Mouse (Mus musculus): Measurements from ENCODE around the gene Pax7.

Gene Pax7

GRCm38 (mm10) chr4:139830581-139831387 is 2.5 kb downstream of the Pax7 start:
- no peak for DNase-seq (ENCODE audit: low spot score)

DNA sequence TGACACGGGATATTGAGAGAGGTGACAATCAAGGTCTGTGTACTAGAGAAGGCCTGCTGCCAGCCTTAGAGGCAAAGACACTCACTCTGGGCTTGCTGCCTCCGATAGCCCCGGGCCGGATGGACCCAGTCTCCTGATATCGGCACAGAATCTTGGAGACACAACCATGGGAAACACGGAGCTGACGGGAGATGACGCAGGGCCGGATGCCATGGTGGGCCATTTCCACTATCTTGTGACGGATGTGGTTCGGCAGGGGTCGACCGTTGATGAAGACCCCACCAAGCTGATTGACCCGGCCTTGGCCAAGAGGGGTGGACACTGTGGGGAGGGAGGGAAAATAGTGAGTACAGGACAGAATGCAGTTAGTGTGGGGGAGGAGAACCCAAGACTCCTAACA is 3.3 kb downstream of the Pax7 start:
- no peak for DNase-seq (ENCODE audit: low spot score)

DNA sequence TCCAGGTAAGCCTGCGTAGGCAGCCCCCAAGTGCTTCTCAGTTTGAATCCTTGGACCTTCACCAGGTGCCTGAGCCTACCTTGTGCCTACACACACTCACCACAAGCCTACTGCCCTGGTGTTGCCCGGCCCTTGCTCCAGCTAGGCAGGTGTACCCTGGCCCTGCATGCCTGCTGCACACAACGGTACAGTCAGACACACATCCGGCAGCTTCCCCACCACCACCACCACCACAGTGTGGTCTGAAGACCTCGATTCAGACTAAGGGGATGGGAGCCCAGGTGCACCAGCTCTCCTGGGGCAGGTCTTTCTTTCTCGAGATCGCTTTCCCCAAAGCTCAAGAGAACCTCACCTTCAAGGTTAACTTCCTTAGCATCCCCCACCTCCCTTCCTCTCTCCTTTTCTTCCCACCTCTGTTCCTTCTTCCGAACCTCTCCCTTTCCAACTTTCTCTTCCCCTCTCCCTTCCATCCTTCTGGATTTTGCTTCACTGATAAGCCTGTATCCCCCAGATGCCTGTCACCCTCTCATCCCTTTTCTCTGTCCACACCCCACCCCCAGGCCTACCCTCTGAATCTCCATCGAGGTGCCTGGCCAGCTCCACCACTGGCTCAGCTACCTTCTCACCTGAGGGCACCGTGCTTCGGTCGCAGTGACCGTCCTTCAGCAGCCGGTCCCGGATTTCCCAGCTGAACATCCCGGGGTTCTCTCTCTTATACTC is 4.3 kb downstream of the Pax7 start:
- DNase-seq (ENCODE audit: low spot score) = no peak

- DNase-seq (ENCODE audit: low spot score) = no peak
Measured at GRCm38 (mm10) chr4:139828283-139828678, 5.0 kb downstream of the Pax7 start.

DNA sequence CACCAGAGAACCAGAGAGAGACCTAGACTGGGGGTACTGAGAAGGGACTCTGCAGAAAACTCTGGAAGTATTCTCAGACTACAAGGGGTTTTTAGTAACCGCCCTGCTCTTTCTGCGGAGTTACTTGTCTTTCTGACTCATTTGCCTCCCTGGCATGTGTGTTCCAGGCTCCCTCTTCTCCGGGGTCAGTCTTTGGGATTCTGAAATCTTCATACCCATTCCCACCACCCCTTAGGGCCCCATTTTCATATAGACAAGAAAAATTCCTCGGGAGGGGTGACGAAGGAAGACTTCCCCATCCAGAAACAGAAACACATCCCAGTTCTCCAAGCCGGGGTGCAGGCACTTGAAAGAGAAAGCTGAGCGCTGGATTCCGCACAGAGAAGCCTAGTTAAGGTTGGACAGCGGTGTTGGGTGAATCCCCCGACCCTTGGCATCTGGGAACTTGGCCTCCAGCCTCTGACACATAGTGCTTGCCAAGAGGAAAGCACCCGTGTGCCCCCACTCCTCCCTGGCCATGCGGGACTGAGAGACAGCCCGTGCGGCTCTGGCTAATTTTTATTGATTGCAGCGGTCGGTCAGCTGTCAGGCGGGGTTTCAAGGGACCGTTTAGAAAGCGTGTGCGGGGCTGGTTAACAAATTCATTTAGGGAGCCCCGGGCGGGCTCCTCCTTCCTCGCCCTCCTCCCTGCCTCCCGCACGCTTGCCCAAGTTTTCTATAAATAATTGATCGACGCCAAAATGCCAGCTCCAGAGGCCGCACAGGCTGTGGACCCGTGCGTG is 5.6 kb downstream of the Pax7 start:
- DNase-seq (ENCODE audit: low spot score) = no peak

DNA sequence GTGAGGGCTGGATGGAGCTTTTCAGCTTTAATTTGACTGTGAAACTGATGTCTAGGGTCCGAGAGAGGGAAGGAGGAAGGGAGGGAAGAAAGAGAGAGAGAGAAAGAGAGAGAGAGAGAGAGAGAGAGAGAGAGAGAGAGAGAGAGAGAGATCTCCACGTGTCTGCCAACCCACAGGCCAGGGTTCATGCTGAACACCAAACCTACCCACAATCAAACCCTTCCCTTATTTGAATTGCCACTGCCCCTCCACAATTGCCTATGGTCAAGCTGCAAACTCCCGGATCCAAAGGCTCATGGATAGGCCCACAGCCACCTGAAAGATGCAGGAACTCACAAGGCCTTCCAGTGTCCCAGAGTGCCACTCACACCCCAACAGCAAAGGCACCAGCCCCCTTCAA is 7.1 kb downstream of the Pax7 start:
- no peak for DNase-seq (ENCODE audit: low spot score)

DNA sequence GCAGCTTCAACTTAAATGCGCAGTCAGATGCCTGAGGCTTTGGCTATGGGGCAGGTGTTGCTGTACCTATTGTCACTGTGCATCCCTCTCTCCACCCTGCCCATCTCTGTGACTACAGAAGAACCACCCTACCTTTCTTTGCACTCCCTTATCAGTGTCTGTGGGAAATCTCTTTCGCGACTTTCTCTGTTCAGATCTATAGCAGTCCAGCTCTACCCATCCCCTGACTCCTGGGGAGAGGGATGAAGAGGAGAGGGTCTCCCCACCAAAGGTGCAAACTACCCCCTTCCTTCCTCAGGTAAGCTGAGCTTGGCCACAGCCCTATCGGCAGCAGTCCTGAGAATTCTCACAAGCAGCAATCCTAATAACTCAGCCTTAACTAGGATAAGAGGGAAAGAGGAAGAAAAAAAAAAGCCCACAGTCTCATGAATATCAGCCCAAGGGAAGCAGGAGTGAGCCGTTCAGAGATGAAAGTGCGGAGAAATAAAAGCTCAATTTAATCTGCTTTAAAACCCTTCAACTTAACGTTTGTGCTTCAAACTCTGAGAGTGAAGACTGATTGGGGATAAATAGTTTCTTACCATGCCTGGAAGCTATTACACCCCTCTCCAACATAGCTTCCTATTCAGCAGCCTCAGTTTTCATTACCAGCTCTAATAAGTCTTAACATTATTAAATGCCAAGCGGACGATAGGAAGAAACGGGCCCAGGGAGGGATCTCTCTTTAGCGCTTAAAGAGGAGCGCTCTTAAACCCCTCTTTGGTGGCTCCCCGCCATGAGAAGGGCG is 7.8 kb downstream of the Pax7 start:
- DNase-seq (ENCODE audit: low spot score) = no peak

GRCm38 (mm10) chr4:139824572-139825325 is 8.6 kb downstream of the Pax7 start:
- no peak for DNase-seq (ENCODE audit: low spot score)

DNA sequence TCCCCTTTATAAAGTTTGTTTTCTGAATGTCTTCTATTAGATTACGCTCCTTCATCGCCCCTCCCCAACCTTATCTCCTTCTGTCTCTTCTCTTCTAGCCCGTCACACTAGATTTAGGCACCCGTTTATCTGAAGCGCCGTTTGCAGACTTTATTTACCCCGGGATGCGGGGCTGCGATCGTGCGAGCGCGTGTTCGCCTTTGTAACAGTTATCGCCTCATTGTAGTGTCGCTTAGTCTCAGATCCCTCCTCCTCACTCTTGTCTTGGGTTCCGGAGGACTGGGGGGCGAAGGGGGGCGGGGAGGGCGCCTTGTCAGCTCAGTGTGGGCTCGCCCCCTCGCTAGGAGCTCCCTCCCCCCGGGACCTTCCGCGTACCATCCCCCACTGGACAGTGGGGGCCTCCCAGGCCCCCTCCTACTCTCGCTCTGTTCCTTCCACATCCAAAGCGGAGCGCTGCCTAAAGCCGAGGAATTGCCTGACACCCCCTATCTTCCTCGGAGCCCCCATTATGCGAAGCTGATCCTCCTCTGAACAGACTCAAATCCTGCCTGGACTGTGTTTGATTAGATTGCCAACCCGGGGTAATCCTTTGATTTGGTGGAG is 9.4 kb downstream of the Pax7 start:
- DNase-seq (ENCODE audit: low spot score) = no peak

DNA sequence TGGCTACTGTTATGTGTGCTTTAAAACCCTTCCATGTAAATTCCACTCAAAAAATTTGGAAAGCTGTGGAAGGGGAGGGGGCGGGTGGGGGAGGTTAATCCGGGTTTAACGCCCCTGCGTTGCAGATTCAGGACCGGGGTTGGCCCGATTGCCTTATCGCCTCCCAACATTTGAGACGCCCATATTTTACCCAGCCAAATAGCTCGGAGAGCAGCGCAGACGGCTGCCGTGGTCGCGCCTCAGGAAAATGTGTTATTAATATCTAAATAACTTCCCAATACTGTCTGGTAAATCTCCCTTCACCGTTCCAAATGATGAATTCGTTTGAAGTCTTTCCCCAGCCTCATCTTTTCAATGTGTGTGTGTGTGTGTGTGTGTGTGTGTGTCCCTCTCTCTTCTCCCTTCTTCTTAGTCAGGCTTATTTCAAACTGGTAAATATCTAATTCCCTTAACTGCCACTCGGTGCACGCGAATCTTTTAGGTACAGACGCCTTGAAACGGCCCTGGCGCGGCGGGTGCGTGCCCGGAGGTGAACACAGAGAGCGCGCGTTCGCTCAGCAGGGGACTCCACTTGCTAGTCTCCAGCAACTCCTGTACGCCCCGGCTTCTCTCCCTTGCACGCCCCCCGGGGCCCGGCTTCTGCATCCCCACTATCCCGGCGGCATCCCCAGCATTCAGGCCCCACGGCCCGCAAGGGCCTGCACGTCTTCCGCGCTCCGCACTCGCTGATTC is 10.0 kb downstream of the Pax7 start:
- no peak for DNase-seq (ENCODE audit: low spot score)

DNA sequence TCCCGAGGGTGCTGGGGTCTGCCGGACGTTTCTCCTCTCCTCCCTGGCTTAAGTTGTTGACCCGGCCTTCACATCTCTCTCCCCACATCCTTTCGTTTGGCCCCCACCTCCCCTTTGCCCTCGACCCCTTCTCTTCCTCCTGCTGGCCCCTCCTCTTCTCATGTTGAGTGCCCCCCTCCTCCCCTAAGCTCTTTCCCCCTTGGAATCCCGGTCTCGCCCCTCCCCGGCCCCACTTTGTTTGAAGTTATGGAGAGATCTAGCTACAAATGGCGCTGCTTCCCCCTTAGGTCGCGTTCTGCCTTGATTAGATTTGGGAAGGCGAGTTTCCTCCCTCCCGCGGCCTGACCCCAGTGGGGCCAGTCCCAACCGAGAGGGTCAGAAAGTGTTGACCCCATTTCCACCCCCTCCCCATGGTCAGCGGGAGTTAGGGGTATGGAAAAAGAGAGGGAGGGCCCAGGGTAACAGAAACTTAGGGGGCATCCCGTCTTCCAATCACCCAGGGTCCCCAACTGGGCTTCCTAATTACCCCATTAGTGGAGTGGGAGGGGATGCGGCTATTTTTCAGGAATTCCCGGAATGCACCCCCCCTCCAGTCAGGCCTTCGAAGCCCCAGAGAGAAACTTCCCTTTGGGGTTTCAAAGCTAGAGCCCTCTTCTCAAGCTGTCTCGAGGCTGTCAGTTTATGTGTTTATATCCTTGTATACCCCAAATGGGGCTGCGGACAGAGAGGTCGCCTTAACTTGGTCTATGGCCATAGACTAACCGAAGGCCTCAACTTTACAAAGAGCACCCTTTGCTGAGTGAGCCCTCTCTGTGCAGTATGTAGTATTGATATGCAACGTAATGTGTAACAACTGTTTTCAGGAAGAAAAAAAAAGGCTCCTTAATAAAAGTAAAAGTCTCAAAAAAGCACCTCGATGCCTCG is 10.9 kb downstream of the Pax7 start:
- DNase-seq (ENCODE audit: low spot score) = no peak

DNA sequence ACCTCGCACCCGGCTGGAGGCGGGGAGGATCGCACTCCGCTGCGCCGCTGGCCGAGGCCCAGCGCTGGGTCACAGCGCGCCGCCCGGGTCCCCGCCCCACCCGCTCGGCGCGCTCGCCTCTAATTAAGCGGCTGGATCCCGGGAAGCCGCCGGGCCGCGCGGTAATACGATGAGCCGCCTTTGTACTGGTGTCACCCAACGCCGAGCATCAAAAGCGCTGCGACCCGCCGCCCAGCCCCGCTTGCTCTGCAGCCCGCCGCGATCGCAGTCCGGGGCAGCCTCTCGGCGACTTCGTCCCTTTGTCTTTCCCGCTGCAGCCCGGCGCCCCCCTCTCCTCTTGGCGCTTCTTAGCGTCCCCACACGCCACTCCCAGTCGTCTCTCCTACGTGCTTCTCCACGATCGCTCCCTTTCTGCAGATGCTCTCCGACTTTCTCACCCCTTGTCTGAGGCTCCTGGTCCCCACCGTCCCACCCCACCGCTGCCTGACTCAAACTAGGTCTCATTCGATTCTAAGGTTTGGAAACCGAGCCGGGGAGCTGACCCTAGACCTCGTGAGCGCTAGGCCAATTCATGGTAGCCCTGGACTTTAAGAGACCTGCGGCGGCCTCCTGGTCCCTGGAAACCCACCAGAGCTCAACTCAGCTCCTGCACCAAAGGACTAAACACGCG is 11.7 kb downstream of the Pax7 start:
- no peak for DNase-seq (ENCODE audit: low spot score)

- no peak for DNase-seq (ENCODE audit: low spot score)
Measured at GRCm38 (mm10) chr4:139821071-139821470, 12.3 kb downstream of the Pax7 start.

- no peak for DNase-seq (ENCODE audit: low spot score)
Measured at GRCm38 (mm10) chr4:139819411-139820030, 13.8 kb downstream of the Pax7 start.

DNA sequence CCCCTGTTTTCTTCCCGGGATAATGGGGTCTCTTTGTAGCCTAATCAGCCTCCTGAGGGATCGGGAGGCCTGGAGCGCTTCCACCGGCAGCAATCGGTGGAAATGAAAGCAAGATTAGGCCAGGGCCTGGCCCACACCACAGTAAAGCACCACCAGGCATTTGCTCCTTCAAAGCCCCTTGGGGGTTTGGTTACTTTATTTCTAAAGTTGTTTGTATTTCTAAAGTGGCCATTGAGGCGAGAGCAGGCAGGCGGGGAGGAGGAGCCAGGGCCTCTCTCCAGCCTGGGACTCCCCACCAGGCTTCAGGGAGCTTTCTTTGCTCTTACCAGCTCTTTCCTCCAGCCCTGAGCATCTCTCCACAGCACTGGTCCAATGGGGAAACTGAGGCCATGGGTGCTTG is 15.2 kb downstream of the Pax7 start:
- no peak for DNase-seq (ENCODE audit: low spot score)

- no peak for DNase-seq (ENCODE audit: low spot score)
Measured at GRCm38 (mm10) chr4:139813371-139813960, 19.9 kb downstream of the Pax7 start.

DNA sequence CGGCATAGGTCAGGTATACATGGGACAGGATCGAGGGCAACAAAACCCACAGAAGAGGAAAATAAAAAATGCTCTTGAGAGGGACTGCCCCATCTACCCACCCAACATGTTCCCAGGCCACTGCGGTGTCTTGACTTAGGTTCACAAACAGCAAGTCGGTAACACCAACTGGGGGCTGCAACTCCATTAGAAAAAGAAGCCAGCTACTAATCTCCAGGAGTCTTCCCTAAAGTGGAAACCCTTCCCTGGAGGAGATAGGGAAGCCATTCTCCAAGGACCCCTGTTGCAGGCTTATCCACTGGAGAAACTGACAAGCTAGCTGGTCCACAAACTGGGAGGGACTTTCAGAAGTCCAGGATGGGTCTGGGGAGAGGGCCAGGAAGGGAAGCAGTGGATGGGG is 21.4 kb downstream of the Pax7 start:
- no peak for DNase-seq (ENCODE audit: low spot score)

GRCm38 (mm10) chr4:139811475-139811874 is 21.9 kb downstream of the Pax7 start:
- no peak for DNase-seq (ENCODE audit: low spot score)
